Mouse (Mus musculus): Measurements from ENCODE around the gene Srrd.
"Not testable (repeated sequence)": the region's sequence is repeated elsewhere in the genome, so short reads cannot be mapped to it uniquely, and the experiment has no call there.

Srrd gene

GRCm38 (mm10) chr5:112319343-112319742, 23.5 kb downstream of the Srrd start:
- in situ Hi-C loops (cut with MseI, MboI), result not testable (repeated sequence)

GRCm38 (mm10) chr5:112317328-112317727, 25.5 kb downstream of the Srrd start:
- in situ Hi-C loops (cut with MseI, MboI), result no loop called here

- in situ Hi-C loops (cut with MseI, MboI), result no loop called here
Observed at GRCm38 (mm10) chr5:112316468-112316867, 26.4 kb downstream of the Srrd start.

GRCm38 (mm10) chr5:112313222-112313885, 29.5 kb downstream of the Srrd start:
- in situ Hi-C loops (cut with MseI, MboI), result no loop called here

GRCm38 (mm10) chr5:112305842-112306241, 37.0 kb downstream of the Srrd start:
- in situ Hi-C loops (cut with MseI, MboI), result no loop called here

GRCm38 (mm10) chr5:112302310-112302709, 40.5 kb downstream of the Srrd start:
- in situ Hi-C loops (cut with MseI, MboI), result no loop called here

- in situ Hi-C loops (cut with MseI, MboI), result no loop called here
Observed at GRCm38 (mm10) chr5:112301694-112302093, 41.1 kb downstream of the Srrd start.

- in situ Hi-C loops (cut with MseI, MboI), result no loop called here
Observed at GRCm38 (mm10) chr5:112300721-112301308, 42.0 kb downstream of the Srrd start.

GRCm38 (mm10) chr5:112300112-112300511, 42.7 kb downstream of the Srrd start:
- in situ Hi-C loops (cut with MseI, MboI), result no loop called here

GRCm38 (mm10) chr5:112299399-112299798, 43.4 kb downstream of the Srrd start:
- in situ Hi-C loops (cut with MseI, MboI), result no loop called here

- in situ Hi-C loops (cut with MseI, MboI), result no loop called here
Observed at GRCm38 (mm10) chr5:112298226-112298988, 44.4 kb downstream of the Srrd start.

GRCm38 (mm10) chr5:112297257-112297656, 45.6 kb downstream of the Srrd start:
- in situ Hi-C loops (cut with MseI, MboI), result no loop called here

- in situ Hi-C loops (cut with MseI, MboI), result no loop called here
Observed at GRCm38 (mm10) chr5:112296404-112297181, 46.2 kb downstream of the Srrd start.

GRCm38 (mm10) chr5:112295564-112295963, 47.3 kb downstream of the Srrd start:
- in situ Hi-C loops (cut with MseI, MboI), result no loop called here

GRCm38 (mm10) chr5:112295162-112295561, 47.7 kb downstream of the Srrd start:
- in situ Hi-C loops (cut with MseI, MboI), result no loop called here

- in situ Hi-C loops (cut with MseI, MboI), result no loop called here
Observed at GRCm38 (mm10) chr5:112294696-112295095, 48.1 kb downstream of the Srrd start.

GRCm38 (mm10) chr5:112293800-112294199, 49.0 kb downstream of the Srrd start:
- in situ Hi-C loops (cut with MseI, MboI), result no loop called here

- in situ Hi-C loops (cut with MseI, MboI), result no loop called here
Observed at GRCm38 (mm10) chr5:112292343-112292980, 50.4 kb downstream of the Srrd start.

- in situ Hi-C loops (cut with MseI, MboI), result no loop called here
Observed at GRCm38 (mm10) chr5:112291866-112292265, 51.0 kb downstream of the Srrd start.

GRCm38 (mm10) chr5:112290536-112290880, 52.3 kb downstream of the Srrd start:
- in situ Hi-C loops (cut with MseI, MboI), result no loop called here

GRCm38 (mm10) chr5:112289819-112290535, 52.9 kb downstream of the Srrd start:
- in situ Hi-C loops (cut with MseI, MboI), result no loop called here
